Mouse (Mus musculus): ENCODE measurements around the gene Oard1. TPM values are rescaled to one million over a fixed set of nuclear protein-coding genes. Genes with fewer than 3 reads are reported as not detected.

Gene Oard1
- polyA plus RNA-seq, 2 experiments, result 28.5 to 46.8 TPM

GRCm38 (mm10) chr17:48436487-48436886, 26.7 kb downstream of the Oard1 start:
- H3K27me3 ChIP-seq (ENCODE audit: control insufficient read depth, insufficient read depth, low read length), result no peaks in the 10 kb centered on the region
- H3K27ac ChIP-seq (replicated peaks; ENCODE audit: low read depth, low read length), result peak overlapping the region; percentile 81; the same call in 1 of the 2 replicates
- DNase-seq (ENCODE audit: low spot score) (peak; percentile 32), ATAC-seq (ENCODE audit: low FRiP score, low read depth) (no peak)
- H3K9ac ChIP-seq (ENCODE audit: low read depth, low read length, severe bottlenecking), result no peak overlapping the region
- no peak for TF ChIP-seq POLR2A (IDR thresholded peaks at IDR 0.05; ENCODE audit: borderline replicate concordance, extremely low read depth, insufficient read depth, insufficient read length)
- peaks cover 11% of the 10 kb centered on the region for H3K4me1 ChIP-seq (ENCODE audit: control insufficient read depth, insufficient read depth, low read length)
- H3K4me2 ChIP-seq (replicated peaks; ENCODE audit: low read depth, low read length, severe bottlenecking), result no peak overlapping the region
- H3K9me3 ChIP-seq (ENCODE audit: control insufficient read depth, low read length), result no peaks in the 10 kb centered on the region
- WGBS, result 65% methylated on average over 1 of the region's 1 CpGs
- no peak overlapping the region for H3K4me3 ChIP-seq (replicated peaks; ENCODE audit: low read length)
- no peaks in the 10 kb centered on the region for H3K36me3 ChIP-seq (ENCODE audit: control insufficient read depth, insufficient read depth, low read length)

GRCm38 (mm10) chr17:48437421-48437911, 27.7 kb downstream of the Oard1 start:
- Histone ChIP-seq H3K4me1 (ENCODE audit: control insufficient read depth, insufficient read depth, low read length) (peaks cover 11% of the 10 kb centered on the region), H3K4me2 (replicated peaks; ENCODE audit: low read depth, low read length, severe bottlenecking) (no peak overlapping the region), H3K9ac (ENCODE audit: low read depth, low read length, severe bottlenecking) (no peak overlapping the region), H3K27ac (replicated peaks; ENCODE audit: low read depth, low read length) (peak overlapping the region; percentile 81), H3K36me3 (ENCODE audit: control insufficient read depth, insufficient read depth, low read length) (no peaks in the 10 kb centered on the region), H3K27me3 (ENCODE audit: control insufficient read depth, insufficient read depth, low read length) (no peaks in the 10 kb centered on the region), H3K9me3 (ENCODE audit: control insufficient read depth, low read length) (no peaks in the 10 kb centered on the region), H3K4me3 (replicated peaks; ENCODE audit: low read length) (no peak overlapping the region)
- DNase-seq (ENCODE audit: low spot score) (peak; percentile 70), ATAC-seq (ENCODE audit: low FRiP score, low read depth) (peak; percentile 83)
- WGBS, result 26% methylated on average over 7 of the region's 7 CpGs
- TF ChIP-seq POLR2A (IDR thresholded peaks at IDR 0.05; ENCODE audit: borderline replicate concordance, extremely low read depth, insufficient read depth, insufficient read length), result no peak

- H3K27ac ChIP-seq (replicated peaks; ENCODE audit: low read depth, low read length), result no peak overlapping the region
- no peaks in the 10 kb centered on the region for H3K36me3 ChIP-seq (ENCODE audit: control insufficient read depth, insufficient read depth, low read length)
- TF ChIP-seq POLR2A (IDR thresholded peaks at IDR 0.05; ENCODE audit: borderline replicate concordance, extremely low read depth, insufficient read depth, insufficient read length), result no peak
- H3K9me3 ChIP-seq (ENCODE audit: control insufficient read depth, low read length), result no peaks in the 10 kb centered on the region
- no peaks in the 10 kb centered on the region for H3K4me1 ChIP-seq (ENCODE audit: control insufficient read depth, insufficient read depth, low read length)
- H3K27me3 ChIP-seq (ENCODE audit: control insufficient read depth, insufficient read depth, low read length), result no peaks in the 10 kb centered on the region
- DNase-seq (ENCODE audit: low spot score), result no peak
- no peak overlapping the region for H3K4me2 ChIP-seq (replicated peaks; ENCODE audit: low read depth, low read length, severe bottlenecking)
- H3K9ac ChIP-seq (ENCODE audit: low read depth, low read length, severe bottlenecking), result no peak overlapping the region
- 50% methylated on average over 7 of the region's 7 CpGs for WGBS
- no peak for ATAC-seq (ENCODE audit: low FRiP score, low read depth)
- no peak overlapping the region for H3K4me3 ChIP-seq (replicated peaks; ENCODE audit: low read length)
Observed at GRCm38 (mm10) chr17:48442745-48443457, 33.1 kb downstream of the Oard1 start.

DNA sequence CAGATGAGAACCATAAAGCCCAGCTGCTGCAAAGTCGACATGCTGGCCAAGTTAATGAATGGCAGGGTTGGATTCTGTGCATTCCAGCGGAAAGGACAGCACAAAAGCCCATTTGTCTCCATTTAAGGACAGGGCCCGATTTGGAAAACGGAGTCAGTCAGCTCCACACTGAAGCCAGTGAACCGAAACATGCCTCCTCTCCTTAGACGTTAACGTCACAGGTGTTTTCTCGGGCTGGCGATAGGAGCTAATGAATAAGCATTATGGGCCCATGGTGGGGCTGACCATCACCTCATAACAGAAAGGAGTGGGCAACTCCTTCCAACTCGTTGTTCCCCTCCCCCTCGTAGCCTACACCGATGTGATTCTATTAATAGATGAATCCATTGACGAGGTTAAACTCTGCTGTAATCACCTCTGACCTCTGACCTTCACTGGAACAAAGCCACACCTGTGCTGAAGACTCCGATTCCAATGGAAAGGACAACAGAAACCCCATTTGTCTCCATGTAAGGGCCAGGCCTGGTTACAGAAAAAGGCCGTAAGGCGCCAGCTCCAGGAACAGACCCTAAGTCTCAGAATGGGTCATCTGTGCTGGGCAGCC, 33.8 kb downstream of the Oard1 start:
- Histone ChIP-seq H3K9me3 (ENCODE audit: control insufficient read depth, low read length) (no peaks in the 10 kb centered on the region), H3K9ac (ENCODE audit: low read depth, low read length, severe bottlenecking) (no peak overlapping the region), H3K4me3 (replicated peaks; ENCODE audit: low read length) (no peak overlapping the region), H3K4me2 (replicated peaks; ENCODE audit: low read depth, low read length, severe bottlenecking) (no peak overlapping the region), H3K4me1 (ENCODE audit: control insufficient read depth, insufficient read depth, low read length) (no peaks in the 10 kb centered on the region), H3K27me3 (ENCODE audit: control insufficient read depth, insufficient read depth, low read length) (no peaks in the 10 kb centered on the region), H3K36me3 (ENCODE audit: control insufficient read depth, insufficient read depth, low read length) (no peaks in the 10 kb centered on the region), H3K27ac (replicated peaks; ENCODE audit: low read depth, low read length) (no peak overlapping the region)
- DNase-seq (ENCODE audit: low spot score), result no peak
- 75% methylated on average over 16 of the region's 16 CpGs for WGBS
- TF ChIP-seq POLR2A (IDR thresholded peaks at IDR 0.05; ENCODE audit: borderline replicate concordance, extremely low read depth, insufficient read depth, insufficient read length), result no peak
- ATAC-seq (ENCODE audit: low FRiP score, low read depth), result no peak

- DNase-seq (ENCODE audit: low spot score), result no peak
Observed at GRCm38 (mm10) chr17:48447675-48448074, 37.9 kb downstream of the Oard1 start.

More at GRCm38 (mm10) chr17:48447675-48448074, 37.9 kb downstream of the Oard1 start:
- H3K9ac ChIP-seq (ENCODE audit: low read depth, low read length, severe bottlenecking), result no peak overlapping the region
- WGBS, result 71% methylated on average over 8 of the region's 8 CpGs
- TF ChIP-seq POLR2A (IDR thresholded peaks at IDR 0.05; ENCODE audit: borderline replicate concordance, extremely low read depth, insufficient read depth, insufficient read length), result no peak
- H3K4me1 ChIP-seq (ENCODE audit: control insufficient read depth, insufficient read depth, low read length), result no peaks in the 10 kb centered on the region
- no peak for ATAC-seq (ENCODE audit: low FRiP score, low read depth)
- H3K36me3 ChIP-seq (ENCODE audit: control insufficient read depth, insufficient read depth, low read length), result no peaks in the 10 kb centered on the region
- H3K27ac ChIP-seq (replicated peaks; ENCODE audit: low read depth, low read length), result no peak overlapping the region
- no peaks in the 10 kb centered on the region for H3K27me3 ChIP-seq (ENCODE audit: control insufficient read depth, insufficient read depth, low read length)
- no peaks in the 10 kb centered on the region for H3K9me3 ChIP-seq (ENCODE audit: control insufficient read depth, low read length)
- H3K4me2 ChIP-seq (replicated peaks; ENCODE audit: low read depth, low read length, severe bottlenecking), result no peak overlapping the region
- H3K4me3 ChIP-seq (replicated peaks; ENCODE audit: low read length), result no peak overlapping the region
